Mouse (Mus musculus) c-Kit-negative CD71-positive TER-119-positive erythroid progenitor cells, embryonic 14.5 days (primary cell): ENCODE data around the gene Ssu72.

Experiments used
- DNase-seq: peaks from one replicate; pipeline ENCODE4 v3.0.0-alpha.2; 2013; ENCODE audit warnings: low read depth, low spot score

Gene Ssu72

DNA sequence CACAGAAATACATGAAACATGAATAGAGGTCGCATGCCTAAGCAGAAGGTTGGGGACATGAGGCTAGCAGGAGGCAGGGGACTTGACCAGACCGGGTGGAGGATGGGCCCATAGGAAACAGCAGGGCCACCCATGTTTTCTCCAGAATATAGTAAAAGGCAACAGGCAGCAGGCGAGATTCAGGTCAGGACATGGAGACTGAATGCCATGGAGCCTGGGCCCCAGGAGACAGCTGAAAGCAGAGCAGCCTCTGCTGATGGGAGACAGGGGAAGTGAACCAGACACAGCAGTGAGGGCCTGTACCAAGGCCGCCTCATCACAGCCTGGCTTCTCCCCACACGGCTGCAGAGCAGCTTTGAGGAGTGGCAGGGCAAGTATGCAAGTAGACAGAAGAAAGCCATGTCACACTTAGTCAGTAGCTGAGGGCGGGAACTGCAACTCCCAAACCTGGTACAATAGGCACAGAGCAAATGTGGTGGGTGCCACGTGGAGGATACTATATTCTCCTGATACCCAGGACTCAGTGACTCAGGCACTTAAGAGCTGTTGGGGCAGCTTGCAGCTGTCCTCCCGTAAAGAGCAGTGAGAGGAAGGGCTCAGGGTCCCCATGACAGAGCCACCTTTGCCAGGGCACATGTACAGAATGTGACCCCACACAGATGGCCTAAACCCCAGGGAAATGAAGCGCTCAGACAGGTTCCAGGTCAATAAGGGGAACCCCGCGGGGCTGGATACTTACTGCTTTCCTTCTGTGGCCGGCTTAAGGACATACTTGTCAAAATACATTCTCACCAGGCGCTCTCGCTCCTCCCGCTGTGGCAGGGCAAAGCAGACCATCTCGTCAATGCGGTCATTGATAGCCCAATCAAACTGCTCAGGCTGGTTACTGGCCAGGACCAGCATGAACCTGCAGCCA, 42.2 kb downstream of the Ssu72 start:
- DNase-seq, result no peak

DNA sequence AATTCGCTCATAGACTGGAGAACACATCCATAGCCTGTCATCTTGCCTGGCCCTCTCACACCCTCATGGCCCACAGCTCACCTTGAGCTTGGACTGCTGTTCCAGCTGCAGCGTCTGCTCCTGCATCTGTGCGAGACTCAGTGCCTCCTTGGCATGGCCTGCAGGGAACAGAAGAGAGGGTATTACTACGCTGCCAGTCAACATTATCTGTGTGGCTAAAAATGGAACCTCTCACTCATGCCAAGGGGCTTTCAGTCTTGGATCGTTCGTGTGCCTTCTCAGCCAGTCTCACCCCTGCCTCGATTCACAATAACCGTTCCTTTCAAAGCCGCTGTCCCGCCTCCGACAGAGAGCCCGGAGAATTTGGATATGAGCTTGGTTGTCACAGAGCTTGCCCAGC, 52.4 kb downstream of the Ssu72 start:
- DNase-seq, result no peak

DNA sequence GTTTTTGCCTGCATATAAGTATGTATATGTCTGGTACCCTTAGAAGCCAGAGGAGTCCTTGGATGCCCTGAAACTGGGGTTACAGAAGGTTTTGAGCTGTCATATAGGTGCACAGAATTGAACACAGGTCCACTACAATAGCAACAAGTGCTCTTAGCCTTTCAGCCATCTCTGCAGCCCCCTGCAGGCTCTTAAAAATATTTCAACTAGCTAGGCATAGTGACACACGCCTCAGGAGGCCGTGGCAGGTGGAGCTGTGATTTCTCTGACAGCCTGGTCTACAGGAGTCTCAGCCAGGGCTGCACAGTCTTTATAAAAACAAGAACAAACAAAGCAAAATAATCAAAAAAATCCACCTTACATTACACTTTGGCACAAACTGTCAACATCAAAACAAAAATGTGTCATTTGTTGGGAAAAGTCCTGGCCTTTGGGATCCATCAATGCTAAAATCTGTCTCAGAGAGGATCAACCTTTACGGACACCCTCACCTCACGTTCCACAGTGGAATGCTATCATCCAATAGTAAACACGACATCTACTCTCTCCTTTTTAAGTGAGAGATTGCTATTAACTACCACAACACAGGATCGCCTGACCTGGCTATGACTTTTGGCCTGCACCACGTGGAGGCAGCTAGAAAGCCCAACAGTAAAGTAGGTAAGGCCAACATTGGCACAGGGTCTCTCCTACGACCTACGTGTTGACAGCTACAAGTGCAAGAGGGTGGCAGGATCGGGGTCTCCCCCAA, 55.4 kb downstream of the Ssu72 start:
- DNase-seq, result no peak

DNA sequence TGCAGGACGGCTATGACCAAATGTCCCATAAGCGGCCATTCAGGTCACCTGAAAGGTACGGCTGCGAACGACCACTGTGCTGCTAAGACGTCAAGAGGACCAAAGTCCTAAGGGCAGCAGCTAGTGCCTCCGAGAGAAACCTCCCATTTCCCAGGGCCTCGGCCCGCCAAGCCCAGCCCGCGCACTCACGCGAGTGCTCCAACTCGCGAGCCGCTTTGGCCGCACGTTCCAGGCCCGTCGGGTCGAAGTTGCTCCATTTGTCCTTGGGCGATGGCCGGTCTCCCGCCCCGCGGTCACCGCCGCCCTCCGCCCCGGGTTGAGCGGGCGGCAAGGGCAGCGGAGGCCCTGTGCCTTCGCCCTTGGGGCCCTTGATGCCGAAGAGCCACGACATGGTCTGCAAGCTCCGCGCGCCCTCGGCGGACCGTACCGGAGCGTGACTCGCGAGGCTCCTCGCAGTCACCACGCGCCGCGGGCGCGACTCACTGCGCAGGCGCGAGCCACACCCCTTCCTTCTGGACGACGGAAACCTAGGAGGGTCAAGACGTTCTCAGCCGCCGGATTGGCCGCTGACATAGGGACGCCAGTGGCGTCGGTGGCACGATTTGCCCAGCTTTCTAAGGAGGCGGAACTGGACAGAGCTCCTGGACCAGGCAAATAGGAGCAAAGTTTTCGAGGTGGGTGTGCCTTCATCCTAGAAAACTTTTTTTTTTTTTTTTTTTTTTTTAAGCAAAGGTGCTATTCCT, 56.2 kb downstream of the Ssu72 start, which contains the start of gene Atad3a:
TSS of gene Atad3a (minus strand) at position 481 of the 743 bp plus-strand sequence.
- DNase-seq, result peak; percentile 90

DNA sequence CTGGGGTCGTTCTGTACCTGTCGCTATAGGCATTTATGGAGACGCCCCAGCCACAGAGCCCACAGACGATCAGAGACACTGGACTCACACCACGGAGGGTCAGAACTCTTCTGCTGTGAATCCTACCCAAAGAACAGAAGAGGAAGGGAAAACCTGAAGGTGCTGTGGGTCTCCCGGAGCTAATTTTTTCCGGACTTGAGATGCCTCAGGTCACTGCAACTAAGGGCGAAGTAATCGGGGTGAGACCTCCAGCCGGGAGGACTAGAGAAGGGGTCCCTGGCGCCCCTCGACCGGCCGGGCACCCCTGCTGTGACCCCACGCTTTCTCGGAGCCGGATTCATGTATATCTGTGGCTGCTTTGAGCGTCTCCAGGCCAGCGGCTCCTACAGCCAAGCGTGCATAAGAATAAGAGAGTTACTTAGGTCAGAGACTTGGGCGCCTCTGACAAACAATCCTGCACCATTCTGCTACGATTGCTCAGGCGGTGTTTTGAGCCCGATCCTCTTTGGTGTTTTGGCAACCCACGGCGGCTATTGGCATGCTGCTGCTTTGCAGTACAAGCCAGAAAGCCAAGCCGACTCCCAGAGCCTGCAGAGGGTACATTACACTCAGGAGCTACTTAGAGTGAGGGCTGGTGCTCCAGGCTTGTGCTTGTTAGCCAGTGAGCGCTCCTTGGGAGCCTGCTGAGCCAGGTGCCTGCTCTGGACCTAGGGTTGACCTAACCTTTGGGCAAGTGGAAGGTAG, 56.9 kb downstream of the Ssu72 start:
- no peak for DNase-seq

DNA sequence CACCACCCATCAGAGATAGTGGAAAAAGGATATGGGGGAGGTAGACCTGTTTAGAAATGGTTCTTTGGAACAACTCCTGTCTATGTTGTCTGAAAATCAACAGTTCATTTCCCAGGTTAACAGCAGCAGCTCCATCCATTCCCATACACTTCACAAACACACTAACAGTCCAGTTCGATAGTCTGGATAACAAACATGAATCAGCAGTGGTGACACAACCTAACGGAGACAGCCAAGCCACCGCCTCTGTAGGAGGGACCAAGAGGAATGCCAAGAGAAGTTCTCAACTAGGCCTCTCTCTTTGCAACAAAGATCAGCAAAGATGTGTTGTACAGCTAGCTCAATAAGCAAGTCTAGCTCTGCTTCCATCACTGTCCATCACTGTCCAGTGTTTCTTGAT, 57.8 kb downstream of the Ssu72 start:
- DNase-seq, result no peak

DNA sequence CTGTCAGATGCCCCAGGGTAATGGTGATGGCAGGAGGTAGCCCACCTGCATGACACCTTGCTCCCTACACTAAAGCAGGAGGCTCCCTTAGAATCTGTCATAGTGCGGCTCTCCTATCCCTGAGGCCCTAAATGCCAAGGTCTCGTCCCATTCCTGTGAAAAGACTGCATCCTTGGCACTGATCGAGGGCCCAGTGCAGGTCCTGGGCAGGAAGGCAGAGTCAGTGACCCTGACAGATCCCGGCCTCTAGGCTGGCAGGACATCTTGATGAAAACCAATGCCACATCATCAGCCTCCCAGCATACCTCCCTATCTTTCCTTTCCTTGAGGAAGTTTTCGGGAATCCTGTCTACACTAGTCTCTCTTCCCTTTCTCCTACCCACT, 64.9 kb downstream of the Ssu72 start:
- no peak for DNase-seq

DNA sequence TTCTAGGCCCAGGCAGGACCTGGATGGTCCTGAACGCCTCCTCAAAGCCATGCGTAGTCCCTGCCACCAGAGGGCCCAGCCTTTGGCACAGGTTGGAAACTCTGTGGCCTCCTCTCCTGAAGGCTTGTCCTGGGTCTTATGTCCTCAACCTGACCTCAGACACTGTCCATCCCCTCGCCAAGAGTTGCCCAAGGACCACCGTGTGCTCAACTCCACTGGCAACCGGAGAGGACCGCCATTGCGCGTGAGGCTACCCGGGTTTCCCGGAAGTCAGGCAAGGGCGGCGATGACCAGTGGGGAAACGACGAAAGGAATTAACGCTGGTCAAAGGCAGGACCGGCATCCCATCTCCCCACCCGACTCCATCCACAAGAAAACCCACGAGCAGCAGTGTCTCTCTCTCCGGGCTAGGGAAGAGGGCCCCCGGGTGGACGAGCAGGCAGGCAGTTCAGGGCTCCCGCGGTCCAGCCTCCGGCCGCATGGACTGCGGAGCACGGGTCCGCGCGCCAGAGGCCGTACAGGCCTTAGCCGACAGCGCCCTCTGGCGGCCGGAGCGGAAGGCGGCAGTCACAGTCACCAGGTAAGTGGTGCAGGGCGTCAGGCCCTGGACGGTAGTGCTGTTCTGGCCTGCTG, 65.4 kb downstream of the Ssu72 start:
- peak; percentile 70 for DNase-seq

DNA sequence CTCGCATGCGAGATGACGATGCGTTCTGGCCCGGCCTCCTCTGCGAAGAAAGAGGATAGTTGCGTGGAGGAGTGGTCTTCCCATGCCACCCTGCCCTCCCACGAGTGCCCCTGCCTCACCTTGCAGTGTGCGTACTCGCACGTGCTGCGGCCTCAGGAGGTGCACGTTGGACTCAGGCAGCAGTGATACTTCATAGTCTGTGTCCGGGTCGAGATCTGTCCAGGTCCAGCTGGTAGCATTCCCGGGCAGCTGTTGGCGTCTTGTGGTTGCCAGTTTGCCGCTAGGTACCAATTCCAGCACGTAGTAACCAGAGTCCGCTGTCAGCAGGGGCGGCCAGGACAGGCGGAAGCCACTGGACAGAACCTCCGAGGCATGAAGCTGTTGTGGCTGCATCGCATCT, 66.0 kb downstream of the Ssu72 start:
- no peak for DNase-seq

DNA sequence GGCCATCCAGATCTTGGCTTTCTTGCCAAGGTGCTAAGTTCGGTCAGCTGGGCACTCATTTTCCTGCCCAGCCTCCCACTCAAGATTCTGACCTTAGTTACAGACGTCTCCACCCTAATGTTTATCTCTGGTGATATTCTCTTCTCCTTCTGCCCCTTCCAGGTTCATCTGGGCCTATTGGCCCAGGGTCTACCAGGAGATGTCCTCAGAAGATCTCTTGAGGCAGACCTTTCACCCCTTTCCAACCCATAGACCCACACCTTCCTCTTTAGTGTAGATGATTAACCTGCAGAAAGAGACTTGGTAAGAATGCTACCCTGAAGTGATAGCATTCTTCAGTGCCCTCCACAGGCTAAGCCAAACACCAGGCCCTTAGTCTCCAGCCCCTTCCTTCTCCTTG, 67.1 kb downstream of the Ssu72 start:
- no peak for DNase-seq

DNA sequence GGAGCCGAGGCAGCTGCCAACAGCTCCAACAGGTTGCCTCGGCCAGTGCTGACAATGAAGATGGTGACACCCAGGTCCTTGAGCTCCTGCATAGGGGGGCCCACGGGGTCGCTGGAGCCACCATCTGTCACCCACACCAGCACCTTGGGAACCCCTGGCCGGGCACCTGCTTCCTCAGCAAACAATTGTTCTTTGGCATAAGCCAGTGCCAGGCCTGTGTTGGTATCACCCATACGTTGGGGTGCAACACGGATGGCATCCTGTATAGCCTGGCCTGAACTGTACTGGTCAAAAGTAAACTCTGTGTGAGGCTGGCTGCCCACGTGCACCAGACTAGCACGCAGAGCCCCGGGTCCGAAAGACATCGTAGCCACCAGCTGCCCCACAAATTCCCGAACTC, 68.2 kb downstream of the Ssu72 start:
- no peak for DNase-seq

DNA sequence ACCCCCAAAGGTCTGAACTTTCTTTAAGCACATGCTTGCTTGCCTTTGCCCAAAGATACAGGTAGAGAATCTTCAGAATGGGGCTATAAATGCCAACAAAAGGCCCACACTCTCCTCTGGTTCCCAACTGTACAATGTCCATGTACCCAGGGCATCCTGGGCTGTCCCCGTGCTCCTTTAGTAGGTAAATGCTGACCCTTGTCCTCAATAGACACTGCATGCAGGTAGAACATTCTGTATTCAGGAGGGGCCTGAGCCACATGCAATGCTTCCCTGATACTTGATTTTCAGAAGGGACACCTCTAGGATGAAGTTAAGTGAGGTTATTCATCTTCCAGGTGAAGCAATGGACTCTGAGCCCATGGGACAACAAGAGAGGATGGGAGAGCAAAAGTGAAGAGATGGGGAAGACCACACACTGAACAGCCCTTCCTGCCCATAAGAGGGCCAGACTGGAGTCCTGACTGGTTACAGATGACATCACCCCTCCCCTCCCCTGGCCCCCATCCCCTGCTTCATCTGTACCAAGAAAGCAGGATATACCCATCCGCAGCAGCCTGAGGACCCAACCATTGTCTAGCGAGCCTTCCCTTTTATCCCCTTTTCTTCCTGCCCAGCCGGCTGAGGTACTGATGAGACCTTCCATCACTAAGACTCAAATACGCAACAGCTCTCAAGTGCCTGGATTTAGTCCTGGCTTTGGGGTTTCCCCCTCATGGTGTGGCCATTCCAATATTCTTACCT, 68.9 kb downstream of the Ssu72 start:
- no peak for DNase-seq

DNA sequence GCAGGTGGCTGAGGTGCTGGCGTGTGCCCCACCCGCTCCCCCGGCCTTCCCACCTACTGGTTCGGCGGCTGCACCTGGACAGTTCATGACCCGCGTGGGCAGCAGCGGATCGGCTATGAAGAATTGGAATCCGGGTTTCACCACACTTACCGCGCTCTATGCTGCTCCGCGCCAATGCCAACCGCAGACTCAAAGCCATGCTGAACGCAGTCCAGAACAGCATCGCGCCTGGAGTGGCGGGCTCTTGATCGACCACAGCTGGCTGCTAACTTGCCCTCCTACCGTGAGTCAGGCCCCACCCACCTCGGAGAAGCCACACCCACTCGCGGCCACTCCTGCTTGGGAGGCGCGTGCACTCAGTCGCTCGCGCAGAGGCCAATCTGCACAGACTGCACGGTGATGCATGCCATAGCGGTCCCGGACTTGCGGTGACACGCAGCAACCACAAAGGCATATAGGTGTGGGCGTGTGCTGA, 69.7 kb downstream of the Ssu72 start, which contains the start of gene Vwa1:
TSS of gene Vwa1 (minus strand) at position 419 of the 475 bp plus-strand sequence.
- DNase-seq, result peak; percentile 43

DNA sequence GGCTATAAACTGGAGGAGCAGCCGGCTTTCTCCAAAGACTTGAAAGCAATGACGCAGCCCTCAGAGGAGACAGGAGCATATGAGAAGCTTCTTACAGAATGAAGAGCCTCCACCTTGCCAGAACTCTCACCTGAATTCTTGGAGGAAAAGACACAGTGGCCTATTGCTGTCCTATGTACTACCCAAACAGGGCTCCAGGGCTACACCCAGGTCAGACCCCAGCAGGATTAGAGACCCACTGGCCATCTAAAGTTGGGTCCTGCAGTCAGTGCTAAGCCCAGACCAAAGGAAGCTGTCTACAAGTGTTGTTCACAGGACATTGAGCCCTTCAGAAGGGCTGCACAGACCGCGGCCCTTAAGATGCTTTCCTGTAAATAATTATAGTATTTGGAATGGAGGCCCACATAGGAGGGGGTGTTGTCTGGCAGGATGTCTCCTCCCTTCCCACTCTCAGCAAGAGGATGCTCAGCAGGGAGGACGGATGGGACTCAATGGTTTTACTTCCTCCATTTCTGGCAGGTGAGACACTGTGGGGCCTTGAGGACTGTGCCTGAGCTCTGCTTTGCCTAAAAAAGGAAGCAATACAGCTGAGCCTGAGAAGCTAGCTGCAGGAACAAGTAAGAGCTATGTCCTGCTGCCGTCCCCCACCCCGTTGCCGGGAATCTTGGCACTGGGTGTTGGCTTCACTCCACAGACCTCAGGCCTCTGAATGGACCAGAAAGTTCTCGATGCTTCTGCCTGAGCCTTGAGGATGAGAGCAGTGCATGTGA, 70.6 kb downstream of the Ssu72 start:
- DNase-seq, result no peak

DNA sequence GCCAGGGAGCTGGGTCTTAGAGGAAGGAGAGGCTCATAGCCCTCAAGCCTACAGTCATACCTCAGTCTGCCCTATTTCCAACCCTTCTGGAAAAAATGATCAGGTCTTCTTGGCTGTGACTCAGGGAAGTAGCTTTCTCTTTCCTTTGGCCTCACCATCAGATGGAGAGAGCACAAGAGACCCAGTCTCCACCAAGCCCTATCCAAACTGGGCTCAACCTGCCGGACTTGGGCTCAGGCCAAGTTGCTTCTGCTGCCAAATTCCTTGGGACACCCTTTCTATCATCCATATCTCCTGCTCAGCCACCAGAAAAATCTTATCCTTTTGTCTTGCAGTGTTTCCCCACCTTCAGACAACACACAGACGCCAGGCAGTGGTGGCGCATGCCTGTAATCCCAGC, 71.3 kb downstream of the Ssu72 start:
- no peak for DNase-seq

DNA sequence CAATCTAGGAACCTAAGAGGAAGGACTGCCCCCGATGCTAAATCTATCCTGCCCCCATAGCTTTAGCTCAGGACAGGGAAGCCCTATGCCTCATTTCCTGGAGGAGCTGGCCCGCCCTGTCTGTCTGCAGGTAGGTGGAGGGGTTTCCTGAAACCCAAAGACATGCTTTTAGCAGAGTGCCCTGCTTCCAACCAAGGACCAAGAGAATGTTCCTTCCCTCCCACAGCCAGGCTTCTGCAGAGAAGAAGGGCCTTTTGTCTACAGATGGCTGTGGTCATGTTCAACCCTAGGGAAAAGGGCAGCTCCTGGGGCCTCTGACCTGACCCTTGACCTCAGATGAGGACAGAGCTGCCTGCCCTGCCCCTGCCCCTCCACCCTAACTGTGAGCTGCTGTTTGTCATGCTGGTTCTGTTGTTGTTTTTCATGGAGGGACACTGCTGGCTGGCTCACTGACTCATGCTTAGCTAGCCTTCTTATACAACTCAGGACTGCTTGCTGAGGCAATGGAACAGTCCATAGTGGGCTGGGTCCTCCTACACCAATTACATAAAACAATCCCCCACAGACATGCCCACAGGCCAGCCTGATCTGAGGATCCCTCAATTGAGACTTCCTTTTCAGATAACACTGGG, 72.2 kb downstream of the Ssu72 start:
- no peak for DNase-seq

DNA sequence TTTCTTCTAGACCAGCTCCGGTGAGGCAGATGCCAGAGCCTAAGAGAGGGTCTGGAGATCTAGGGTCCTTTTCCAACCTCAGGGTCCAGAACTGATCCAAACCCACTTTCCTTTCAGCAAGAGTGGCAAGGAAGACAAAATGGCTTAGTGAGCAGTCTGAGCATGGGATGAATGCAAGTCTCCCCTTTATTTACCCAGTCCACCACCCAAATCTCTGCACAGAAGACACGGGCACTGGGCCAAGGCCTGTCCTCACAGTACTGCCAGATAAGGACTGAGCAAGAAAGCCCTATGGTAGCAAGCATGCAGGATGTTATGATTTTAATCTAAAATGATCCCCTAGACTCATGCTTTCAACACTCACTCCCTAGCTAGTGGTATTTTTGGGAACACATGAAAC, 73.2 kb downstream of the Ssu72 start:
- no peak for DNase-seq

DNA sequence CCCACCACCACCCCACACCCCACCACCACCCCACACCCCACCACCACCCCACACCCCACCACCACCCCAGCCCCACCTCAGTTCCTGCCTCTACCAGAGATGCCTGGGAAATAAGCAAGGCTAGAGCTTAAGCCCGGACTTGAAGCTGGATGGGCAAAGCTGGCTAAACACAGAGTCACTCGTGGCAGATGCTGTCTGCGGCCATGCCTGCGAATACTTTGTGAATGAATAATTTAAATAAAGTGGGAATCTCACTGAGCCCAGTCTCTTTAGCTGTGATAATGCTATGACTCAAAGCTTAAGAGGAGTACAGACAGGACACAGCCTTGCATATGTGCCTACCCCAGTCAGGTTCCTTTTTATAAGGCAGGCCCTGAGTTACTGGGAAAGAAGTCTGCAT, 74.9 kb downstream of the Ssu72 start:
- DNase-seq, result no peak

DNA sequence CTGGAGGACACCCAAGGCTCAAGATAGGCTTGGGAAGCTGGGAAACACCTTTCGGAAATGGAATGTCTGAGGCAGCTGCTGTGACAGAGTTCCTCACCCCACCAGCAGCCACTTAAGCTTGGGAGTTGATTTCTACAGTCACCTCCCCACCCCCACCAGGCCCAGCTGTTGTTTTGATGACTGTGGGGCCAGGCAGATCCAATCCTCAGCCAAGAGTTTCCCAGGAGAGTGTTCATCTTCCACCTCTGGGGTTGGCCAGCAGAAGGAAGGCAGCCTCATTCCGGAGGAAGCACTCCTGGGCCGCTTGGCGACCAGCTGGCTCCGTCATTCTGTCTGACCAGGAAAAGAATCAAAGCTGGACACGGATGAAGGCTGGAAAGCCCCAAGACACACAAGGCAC, 76.3 kb downstream of the Ssu72 start:
- DNase-seq, result no peak
